Mouse (Mus musculus): ENCODE data around the gene Vamp5. TPM values are rescaled to one million over a fixed set of nuclear protein-coding genes. Genes with fewer than 3 reads are reported as not detected.

The Vamp5 gene
- polyA plus RNA-seq, 1 experiment from 2014 or later = 50.1 TPM

DNA sequence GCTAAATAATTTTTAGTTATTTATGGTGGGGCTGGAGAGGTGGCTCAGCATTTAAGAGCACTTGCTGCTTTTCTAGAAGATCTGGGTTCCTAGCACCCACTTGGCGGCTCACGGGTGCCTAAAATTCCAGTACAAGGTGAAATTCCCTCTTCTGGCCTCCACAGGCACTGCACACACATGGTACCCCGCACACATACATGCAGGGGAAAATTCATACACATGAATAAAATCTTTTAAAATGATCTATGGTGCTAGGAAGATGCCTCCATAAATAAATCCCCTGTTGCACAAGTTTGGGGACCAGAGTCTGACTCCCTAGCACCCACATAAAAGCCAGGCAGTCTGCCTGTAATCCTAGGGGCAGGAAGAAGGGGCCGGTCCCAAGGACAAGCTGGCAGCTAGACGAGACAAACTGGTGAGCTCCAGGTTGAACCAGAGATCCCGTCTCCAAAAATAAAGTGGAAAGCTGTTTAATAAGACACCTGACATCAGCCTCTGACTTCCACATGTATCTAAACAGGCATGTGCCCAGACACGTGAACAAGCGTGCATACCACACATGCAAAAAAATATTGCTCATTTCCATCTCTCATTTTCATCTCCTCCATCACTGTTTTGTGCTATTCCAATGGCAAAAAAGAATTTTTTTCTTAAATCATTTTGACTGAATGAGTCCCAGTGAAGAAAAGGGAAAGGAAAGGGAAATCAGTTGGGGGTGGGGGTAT lies 1.6 kb downstream of the Vamp5 start:
- H3K4me2 ChIP-seq (ENCODE audit: low read length) = peak overlapping the region; percentile 79
- 84% methylated on average over 8 of the region's 8 CpGs for WGBS

DNA sequence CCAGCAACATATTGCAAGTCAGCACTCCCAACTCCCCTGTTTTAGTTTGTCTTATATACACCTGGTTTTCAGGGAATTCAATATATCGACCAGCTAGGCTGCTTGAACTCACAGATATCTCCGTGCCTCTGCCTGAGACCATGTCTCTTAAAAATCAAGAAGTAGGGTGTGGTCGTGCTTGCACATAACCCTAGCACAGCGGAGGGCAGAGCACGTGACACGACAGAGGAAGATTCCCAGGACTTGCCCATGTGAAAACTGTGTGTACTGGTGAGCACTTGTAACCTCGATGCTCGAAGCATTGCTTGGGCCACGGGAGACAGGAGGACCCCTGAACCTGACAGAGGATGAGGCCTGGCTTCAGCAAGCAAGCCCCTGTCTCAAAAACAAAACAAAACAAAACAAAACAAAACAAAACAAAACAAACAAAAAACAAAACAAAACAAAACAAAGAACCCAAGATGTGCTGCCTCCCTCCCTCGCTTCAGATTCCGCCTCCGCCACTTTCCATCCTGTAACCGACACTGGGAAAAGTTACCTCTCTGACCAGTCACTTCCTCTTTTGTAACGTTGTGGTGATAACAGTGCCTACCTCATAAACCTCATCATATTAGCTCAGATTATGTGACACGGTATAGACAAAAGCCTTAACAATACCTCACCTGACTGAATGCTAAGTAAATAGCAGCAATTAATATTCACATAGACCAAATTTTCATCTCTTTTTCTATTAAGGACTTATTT lies 5.3 kb downstream of the Vamp5 start:
- H3K4me1 ChIP-seq (replicated peaks; ENCODE audit: insufficient read depth, low read length) = peaks cover 8% of the 10 kb centered on the region; the same call in 1 of the 2 replicates
- no peak for TF ChIP-seq CTCF (IDR thresholded peaks at IDR 0.05; ENCODE audit: low read depth)
- no peak for ATAC-seq (replicated peaks; ENCODE audit: low FRiP score, low read depth)
- no peak overlapping the region for H3K4me3 ChIP-seq (replicated peaks; ENCODE audit: low read depth, low read length)
- no peak overlapping the region for H3K9ac ChIP-seq (ENCODE audit: low read depth, low read length)
- DNase-seq (ENCODE audit: low spot score) = no peak
- WGBS = 75% methylated on average over 15 of the region's 15 CpGs
- H3K27ac ChIP-seq = no peak overlapping the region
- H3K36me3 ChIP-seq (ENCODE audit: insufficient read depth, low read length) = no peaks in the 10 kb centered on the region
- H3K4me2 ChIP-seq (ENCODE audit: low read length) = no peak overlapping the region
- H3K27me3 ChIP-seq (ENCODE audit: insufficient read depth, low read length) = no peaks in the 10 kb centered on the region
- H3K9me3 ChIP-seq (replicated peaks; ENCODE audit: low read length) = no peaks in the 10 kb centered on the region

More for the DNA sequence above, 1.6 kb downstream of the Vamp5 start:
- Histone ChIP-seq H3K9me3 (replicated peaks; ENCODE audit: low read length) (no peaks in the 10 kb centered on the region), H3K4me3 (replicated peaks; ENCODE audit: low read depth, low read length) (0 out of 2 replicates have a peak overlapping the region, but pooled peaks have one; percentile 60), H3K27ac (no peak overlapping the region), H3K4me1 (replicated peaks; ENCODE audit: insufficient read depth, low read length) (no peaks in the 10 kb centered on the region), H3K27me3 (ENCODE audit: insufficient read depth, low read length) (no peaks in the 10 kb centered on the region), H3K36me3 (ENCODE audit: insufficient read depth, low read length) (no peaks in the 10 kb centered on the region), H3K9ac (ENCODE audit: low read depth, low read length) (no peak overlapping the region)
- ATAC-seq (replicated peaks; ENCODE audit: low FRiP score, low read depth) (no peak), DNase-seq (ENCODE audit: low spot score) (no peak)
- TF ChIP-seq CTCF (IDR thresholded peaks at IDR 0.05; ENCODE audit: low read depth) = no peak

DNA sequence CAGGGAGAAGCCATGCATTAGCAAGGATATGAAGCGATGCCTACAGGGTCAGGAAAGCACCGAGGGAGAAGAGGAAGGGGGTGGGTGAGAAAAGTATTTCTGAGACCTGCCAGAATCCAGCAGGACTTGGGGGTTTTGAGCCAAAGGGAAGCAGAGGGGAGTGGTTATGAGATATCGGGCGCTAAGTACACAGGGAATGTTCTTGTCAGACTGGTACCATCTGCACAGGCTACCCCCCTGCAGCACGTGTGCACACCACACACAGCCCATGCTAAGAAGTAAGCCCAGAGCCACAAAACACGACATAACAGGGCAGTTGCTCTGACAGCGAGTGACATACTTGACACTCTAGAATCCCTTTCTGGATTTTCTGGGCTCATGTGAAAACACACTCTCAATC lies 6.1 kb downstream of the Vamp5 start:
- H3K27ac ChIP-seq = no peak overlapping the region
- no peak overlapping the region for H3K9ac ChIP-seq (ENCODE audit: low read depth, low read length)
- no peak for TF ChIP-seq CTCF (IDR thresholded peaks at IDR 0.05; ENCODE audit: low read depth)
- no peaks in the 10 kb centered on the region for H3K27me3 ChIP-seq (ENCODE audit: insufficient read depth, low read length)
- no peaks in the 10 kb centered on the region for H3K9me3 ChIP-seq (replicated peaks; ENCODE audit: low read length)
- no peaks in the 10 kb centered on the region for H3K36me3 ChIP-seq (ENCODE audit: insufficient read depth, low read length)
- WGBS = 63% methylated on average over 7 of the region's 7 CpGs
- H3K4me2 ChIP-seq (ENCODE audit: low read length) = no peak overlapping the region
- H3K4me3 ChIP-seq (replicated peaks; ENCODE audit: low read depth, low read length) = no peak overlapping the region
- peaks cover 8% of the 10 kb centered on the region; the same call in 1 of the 2 replicates for H3K4me1 ChIP-seq (replicated peaks; ENCODE audit: insufficient read depth, low read length)
- ATAC-seq (replicated peaks; ENCODE audit: low FRiP score, low read depth) = no peak
- DNase-seq (ENCODE audit: low spot score) = no peak

DNA sequence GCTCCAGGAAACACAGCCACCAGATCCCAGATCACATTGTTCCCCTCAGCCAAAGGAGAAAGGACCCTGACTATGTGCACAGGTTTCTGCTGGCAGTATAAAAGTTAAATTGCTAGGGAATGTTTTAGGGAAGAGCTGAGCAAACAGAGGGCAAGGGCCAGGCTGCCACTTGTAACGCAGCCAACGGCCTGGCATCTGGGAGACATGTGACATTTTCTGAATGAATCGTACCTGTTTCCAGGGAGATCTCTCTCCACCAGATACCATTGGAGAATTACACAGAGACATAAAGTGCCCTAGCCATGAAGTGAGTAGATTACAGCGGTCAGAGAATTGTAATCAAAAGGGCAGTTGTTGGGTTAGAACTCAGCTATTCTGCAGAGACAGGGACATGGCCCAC lies 7.1 kb downstream of the Vamp5 start:
- no peaks in the 10 kb centered on the region for H3K36me3 ChIP-seq (ENCODE audit: insufficient read depth, low read length)
- H3K4me3 ChIP-seq (replicated peaks; ENCODE audit: low read depth, low read length) = no peak overlapping the region
- H3K27me3 ChIP-seq (ENCODE audit: insufficient read depth, low read length) = no peaks in the 10 kb centered on the region
- H3K4me2 ChIP-seq (ENCODE audit: low read length) = no peak overlapping the region
- peaks cover 8% of the 10 kb centered on the region; the same call in 1 of the 2 replicates for H3K4me1 ChIP-seq (replicated peaks; ENCODE audit: insufficient read depth, low read length)
- no peak overlapping the region for H3K9ac ChIP-seq (ENCODE audit: low read depth, low read length)
- 84% methylated on average over 4 of the region's 4 CpGs for WGBS
- no peak for TF ChIP-seq CTCF (IDR thresholded peaks at IDR 0.05; ENCODE audit: low read depth)
- no peak overlapping the region for H3K27ac ChIP-seq
- ATAC-seq (replicated peaks; ENCODE audit: low FRiP score, low read depth) (no peak), DNase-seq (ENCODE audit: low spot score) (no peak)
- H3K9me3 ChIP-seq (replicated peaks; ENCODE audit: low read length) = no peaks in the 10 kb centered on the region

DNA sequence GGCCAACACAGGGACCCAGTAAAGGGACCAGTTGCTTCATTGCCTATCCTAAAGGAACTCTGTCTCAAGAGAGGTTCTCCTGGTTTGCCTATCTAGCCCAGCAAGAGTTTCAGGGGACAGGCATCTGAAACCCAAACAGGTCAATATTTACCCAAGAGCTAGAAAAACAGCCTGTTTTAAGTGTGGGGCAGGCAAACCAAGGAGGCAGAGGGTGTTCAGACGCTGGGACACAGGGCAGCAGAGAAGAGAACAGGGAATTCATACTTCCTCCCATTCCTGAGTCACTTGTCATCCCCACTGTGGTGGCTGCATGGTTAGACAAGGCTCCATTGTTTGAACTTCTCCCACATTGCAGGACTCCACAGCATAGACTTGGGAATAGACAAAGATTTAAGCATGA lies 8.7 kb downstream of the Vamp5 start:
- Histone ChIP-seq H3K9me3 (replicated peaks; ENCODE audit: low read length) (no peaks in the 10 kb centered on the region), H3K27ac (no peak overlapping the region), H3K4me2 (ENCODE audit: low read length) (no peak overlapping the region), H3K4me3 (replicated peaks; ENCODE audit: low read depth, low read length) (no peak overlapping the region), H3K4me1 (replicated peaks; ENCODE audit: insufficient read depth, low read length) (peaks cover 8% of the 10 kb centered on the region; the same call in 1 of the 2 replicates), H3K9ac (ENCODE audit: low read depth, low read length) (no peak overlapping the region), H3K27me3 (ENCODE audit: insufficient read depth, low read length) (no peaks in the 10 kb centered on the region), H3K36me3 (ENCODE audit: insufficient read depth, low read length) (no peaks in the 10 kb centered on the region)
- no peak for TF ChIP-seq CTCF (IDR thresholded peaks at IDR 0.05; ENCODE audit: low read depth)
- 25% methylated on average over 1 of the region's 1 CpGs for WGBS
- DNase-seq (ENCODE audit: low spot score) (no peak), ATAC-seq (replicated peaks; ENCODE audit: low FRiP score, low read depth) (no peak)

DNA sequence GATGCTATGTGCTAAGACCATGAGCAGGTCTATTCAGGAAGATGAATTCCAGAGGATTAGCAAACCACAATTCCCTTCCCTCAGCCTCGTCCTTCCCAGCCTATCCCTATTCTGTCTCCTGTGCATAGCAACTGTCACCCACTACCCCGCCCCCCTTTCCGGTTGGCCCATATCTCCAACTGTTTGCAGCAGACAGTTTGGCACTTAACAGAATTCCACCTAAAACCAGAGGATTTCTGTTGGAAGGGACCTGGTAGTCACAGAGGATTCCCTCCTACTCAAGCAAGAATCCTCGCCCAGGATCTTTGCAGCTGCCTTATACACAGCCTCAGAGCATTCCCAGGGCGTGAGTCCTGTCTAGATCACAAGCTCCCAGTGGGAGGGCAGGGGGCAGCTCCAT lies 9.1 kb downstream of the Vamp5 start:
- WGBS = 45% methylated on average over 5 of the region's 5 CpGs
- Histone ChIP-seq H3K9ac (ENCODE audit: low read depth, low read length) (no peak overlapping the region), H3K27ac (no peak overlapping the region), H3K36me3 (ENCODE audit: insufficient read depth, low read length) (no peaks in the 10 kb centered on the region), H3K4me2 (ENCODE audit: low read length) (no peak overlapping the region), H3K27me3 (ENCODE audit: insufficient read depth, low read length) (no peaks in the 10 kb centered on the region), H3K4me1 (replicated peaks; ENCODE audit: insufficient read depth, low read length) (peaks cover 8% of the 10 kb centered on the region; the same call in 1 of the 2 replicates), H3K9me3 (replicated peaks; ENCODE audit: low read length) (no peaks in the 10 kb centered on the region), H3K4me3 (replicated peaks; ENCODE audit: low read depth, low read length) (no peak overlapping the region)
- ATAC-seq (replicated peaks; ENCODE audit: low FRiP score, low read depth) (no peak), DNase-seq (ENCODE audit: low spot score) (peak; percentile 57)
- TF ChIP-seq CTCF (IDR thresholded peaks at IDR 0.05; ENCODE audit: low read depth) = no peak
